Mouse (Mus musculus): ENCODE measurements at regions not wholly inside any gene's neighbourhood (a gene's known extent, or its start where the extent isn't known, plus 50 kb on each side); places are given as distances from the start of the nearest gene placed in this dataset.
A peak's percentile ranks its signal among the peaks of the same experiment; 100 is the strongest.

DNA sequence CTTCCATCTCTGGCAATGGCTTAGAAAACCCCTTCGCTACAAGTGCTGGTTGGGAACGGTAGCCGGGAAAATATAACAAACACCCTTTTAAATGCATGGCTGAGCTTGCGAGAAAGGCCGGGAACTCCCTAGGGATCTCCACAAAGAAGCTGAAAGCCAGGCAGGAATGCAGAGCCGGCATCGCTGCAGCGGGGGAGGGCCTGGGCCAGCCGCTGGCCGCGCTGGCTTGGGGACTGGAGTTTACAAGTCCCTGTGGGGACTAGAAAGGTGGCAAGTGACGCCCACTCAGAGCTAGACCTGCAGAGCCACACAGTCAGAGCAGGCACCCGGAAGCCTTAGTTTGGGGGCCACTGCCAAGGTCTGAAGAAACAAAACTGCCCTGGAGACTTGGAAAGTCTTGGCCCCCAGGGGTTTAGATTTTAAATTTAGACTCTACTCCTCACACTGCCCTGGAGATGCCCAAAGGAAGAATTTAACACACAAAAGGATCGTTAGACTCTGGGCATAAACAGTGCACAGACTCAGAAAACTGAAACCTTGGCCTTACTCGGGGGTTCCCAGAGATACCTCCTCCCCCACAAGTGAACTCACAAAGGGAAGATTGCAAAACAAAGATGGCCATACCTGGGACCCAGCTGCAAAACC, 59.4 kb downstream of the 1700001O22Rik start:
- Histone ChIP-seq H3K4me3 (ENCODE audit: insufficient read depth, low read length) (no peak overlapping the region), H3K27ac (ENCODE audit: insufficient read depth, low read length) (peak overlapping the region; percentile 92), H3K4me1 (ENCODE audit: control insufficient read depth, insufficient read depth, low read length) (peaks cover 11% of the 10 kb centered on the region)
- TF ChIP-seq CTCF (IDR thresholded peaks at IDR 0.05; ENCODE audit: borderline replicate concordance, insufficient read depth, low read length) = no peak
- 0 out of 2 replicates have a peak, but pooled peaks have one; percentile 17 for TF ChIP-seq POLR2A (IDR thresholded peaks at IDR 0.05; ENCODE audit: low read depth, low read length)

DNA sequence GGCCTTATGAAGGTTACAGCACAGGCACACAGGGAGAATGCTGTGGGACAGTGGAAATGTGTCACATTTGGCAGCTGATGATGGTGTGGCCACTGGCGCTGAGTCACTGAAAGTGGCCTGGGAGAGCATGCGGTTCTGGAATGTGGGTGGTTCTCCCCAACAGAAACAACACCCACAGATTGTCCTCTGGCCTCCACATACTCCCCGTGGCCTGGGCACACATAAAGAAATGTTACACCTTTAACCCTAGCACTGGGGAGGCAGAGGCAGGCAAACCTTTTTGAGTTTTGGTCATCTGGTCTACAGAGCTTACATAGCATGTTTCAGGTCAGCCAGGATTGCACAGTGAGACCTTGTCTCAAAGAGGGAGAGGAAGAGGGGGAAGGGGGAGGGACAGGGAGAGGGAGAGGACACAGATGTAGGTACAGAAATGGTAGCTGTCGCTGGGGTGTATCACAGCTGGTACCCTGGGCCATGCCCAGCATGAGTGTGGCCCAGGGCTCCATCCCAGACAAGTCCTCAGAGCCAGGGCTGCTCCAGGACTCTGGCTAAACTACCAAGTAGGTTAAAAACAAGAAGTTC, 60.1 kb downstream of the 1700001O22Rik start:
- Histone ChIP-seq H3K27ac (ENCODE audit: insufficient read depth, low read length) (peak overlapping the region; percentile 92), H3K4me1 (ENCODE audit: control insufficient read depth, insufficient read depth, low read length) (peaks cover 11% of the 10 kb centered on the region), H3K4me3 (ENCODE audit: insufficient read depth, low read length) (no peak overlapping the region)
- TF ChIP-seq POLR2A (IDR thresholded peaks at IDR 0.05; ENCODE audit: low read depth, low read length) (peak; percentile 22; the same call in 1 of the 2 replicates), CTCF (IDR thresholded peaks at IDR 0.05; ENCODE audit: borderline replicate concordance, insufficient read depth, low read length) (no peak)

DNA sequence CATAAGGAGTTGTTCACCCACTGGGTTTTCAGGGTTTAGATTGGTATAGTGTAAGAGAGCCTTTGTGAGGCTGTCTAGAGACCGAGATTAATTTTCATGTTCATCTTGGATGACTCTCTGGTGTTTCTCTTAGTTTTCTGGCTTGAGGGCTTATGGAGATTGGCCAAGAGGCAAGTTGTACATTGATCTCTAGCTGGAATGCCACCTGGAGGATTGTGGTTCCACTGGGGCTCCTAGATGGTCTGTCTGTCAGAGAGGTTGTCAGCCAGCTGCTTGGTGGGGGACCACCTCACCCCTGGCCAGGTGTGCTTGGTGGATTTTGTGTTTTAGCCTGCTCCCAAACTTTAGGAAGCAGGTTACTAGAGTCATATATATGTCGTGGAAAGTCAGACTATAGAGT, 62.0 kb downstream of the 1700001O22Rik start:
- Histone ChIP-seq H3K4me1 (ENCODE audit: control insufficient read depth, insufficient read depth, low read length) (peaks cover 11% of the 10 kb centered on the region), H3K27ac (ENCODE audit: insufficient read depth, low read length) (no peak overlapping the region), H3K4me3 (ENCODE audit: insufficient read depth, low read length) (no peak overlapping the region)
- no peak for TF ChIP-seq CTCF (IDR thresholded peaks at IDR 0.05; ENCODE audit: borderline replicate concordance, insufficient read depth, low read length)
- TF ChIP-seq POLR2A (IDR thresholded peaks at IDR 0.05; ENCODE audit: low read depth, low read length) = no peak

DNA sequence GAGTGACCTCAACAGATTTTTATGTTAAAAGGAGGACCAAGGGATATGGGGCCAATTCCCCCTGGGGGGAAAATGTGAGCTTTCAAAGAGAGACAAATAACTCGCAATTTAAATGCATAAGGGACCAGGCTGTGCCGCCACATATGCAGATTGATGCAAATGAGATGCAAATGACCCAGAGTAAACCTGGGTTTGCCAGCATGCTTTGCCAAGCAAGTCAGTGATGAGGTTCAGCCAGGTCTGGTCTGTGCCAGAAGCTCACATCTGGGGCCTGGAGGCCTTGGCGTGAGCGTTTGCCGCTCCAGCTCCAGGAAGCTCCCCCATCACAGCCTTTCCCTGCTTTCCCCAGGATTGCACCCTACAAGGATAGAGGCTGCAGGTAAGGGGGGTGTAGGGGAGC, 65.7 kb downstream of the 1700001O22Rik start:
- Histone ChIP-seq H3K27ac (ENCODE audit: insufficient read depth, low read length) (no peak overlapping the region), H3K4me3 (ENCODE audit: insufficient read depth, low read length) (no peak overlapping the region), H3K4me1 (ENCODE audit: control insufficient read depth, insufficient read depth, low read length) (no peaks in the 10 kb centered on the region)
- TF ChIP-seq POLR2A (IDR thresholded peaks at IDR 0.05; ENCODE audit: low read depth, low read length) (no peak), CTCF (IDR thresholded peaks at IDR 0.05; ENCODE audit: borderline replicate concordance, insufficient read depth, low read length) (no peak)

DNA sequence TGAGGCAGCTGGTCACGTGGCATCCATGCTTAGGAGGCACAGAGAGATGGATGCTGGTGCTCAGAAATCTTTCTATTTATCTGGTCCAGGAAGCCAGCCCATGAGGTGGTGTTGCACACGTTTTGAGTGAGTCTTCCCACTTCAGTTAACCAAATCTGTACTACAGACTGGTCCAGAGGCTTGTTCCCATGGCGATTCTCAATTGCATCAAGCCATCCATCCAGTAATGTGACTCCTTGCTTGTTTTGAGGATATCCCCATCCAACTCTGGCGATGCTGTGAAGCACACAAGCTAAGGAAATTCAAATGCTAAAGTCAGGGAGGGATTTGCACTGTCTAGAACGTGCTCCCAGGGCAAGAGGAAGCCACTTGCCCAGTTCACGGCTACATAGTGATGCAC, 66.8 kb downstream of the 1700001O22Rik start:
- TF ChIP-seq POLR2A (IDR thresholded peaks at IDR 0.05; ENCODE audit: low read depth, low read length) (no peak), CTCF (IDR thresholded peaks at IDR 0.05; ENCODE audit: borderline replicate concordance, insufficient read depth, low read length) (no peak)
- no peaks in the 10 kb centered on the region for H3K4me1 ChIP-seq (ENCODE audit: control insufficient read depth, insufficient read depth, low read length)
- H3K4me3 ChIP-seq (ENCODE audit: insufficient read depth, low read length) = no peak overlapping the region
- H3K27ac ChIP-seq (ENCODE audit: insufficient read depth, low read length) = no peak overlapping the region

DNA sequence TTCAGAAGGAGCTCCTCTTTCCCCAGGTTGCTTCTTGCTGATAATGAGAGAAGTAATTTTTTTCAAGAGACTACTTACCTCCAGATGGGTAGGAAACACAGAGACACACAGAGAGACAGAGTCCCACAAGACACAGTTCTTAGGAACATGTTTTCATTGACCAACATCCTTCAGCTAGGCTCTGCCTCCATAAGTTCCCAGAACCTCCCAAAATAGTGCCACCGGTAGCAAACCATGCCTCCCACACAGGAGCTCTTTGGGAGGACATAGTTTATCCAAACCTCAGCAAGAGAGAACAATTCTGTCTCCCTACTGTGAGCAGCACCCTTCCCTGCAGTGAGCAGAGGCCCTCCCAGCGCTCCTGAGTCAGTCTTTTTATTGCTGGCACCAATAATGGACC, 67.2 kb downstream of the 1700001O22Rik start:
- no peaks in the 10 kb centered on the region for H3K4me1 ChIP-seq (ENCODE audit: control insufficient read depth, insufficient read depth, low read length)
- TF ChIP-seq POLR2A (IDR thresholded peaks at IDR 0.05; ENCODE audit: low read depth, low read length) = no peak
- no peak for TF ChIP-seq CTCF (IDR thresholded peaks at IDR 0.05; ENCODE audit: borderline replicate concordance, insufficient read depth, low read length)
- H3K27ac ChIP-seq (ENCODE audit: insufficient read depth, low read length) = no peak overlapping the region
- H3K4me3 ChIP-seq (ENCODE audit: insufficient read depth, low read length) = no peak overlapping the region

DNA sequence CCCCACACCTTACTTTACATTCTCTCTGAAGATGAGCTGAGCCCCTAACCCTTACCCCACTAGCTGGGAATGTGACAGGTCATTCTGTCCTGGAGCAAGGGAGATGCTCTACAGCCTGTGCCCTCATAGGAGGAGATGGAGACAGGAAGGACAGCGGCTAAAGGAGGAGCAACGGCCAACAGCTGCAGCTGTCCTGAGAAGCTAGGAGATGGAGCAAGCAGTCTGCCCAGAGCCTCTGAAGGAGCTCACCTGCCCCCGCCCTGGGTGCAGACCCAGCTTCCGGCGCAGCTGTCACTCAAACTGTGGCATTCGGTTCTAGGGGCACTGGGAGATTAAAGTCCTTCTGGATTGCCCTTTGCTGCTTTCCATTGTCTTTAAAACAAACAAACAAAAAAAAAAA, 69.6 kb downstream of the 1700001O22Rik start:
- Histone ChIP-seq H3K4me3 (ENCODE audit: insufficient read depth, low read length) (no peak overlapping the region), H3K27ac (ENCODE audit: insufficient read depth, low read length) (no peak overlapping the region), H3K4me1 (ENCODE audit: control insufficient read depth, insufficient read depth, low read length) (no peaks in the 10 kb centered on the region)
- TF ChIP-seq CTCF (IDR thresholded peaks at IDR 0.05; ENCODE audit: borderline replicate concordance, insufficient read depth, low read length) (no peak), POLR2A (IDR thresholded peaks at IDR 0.05; ENCODE audit: low read depth, low read length) (no peak)

DNA sequence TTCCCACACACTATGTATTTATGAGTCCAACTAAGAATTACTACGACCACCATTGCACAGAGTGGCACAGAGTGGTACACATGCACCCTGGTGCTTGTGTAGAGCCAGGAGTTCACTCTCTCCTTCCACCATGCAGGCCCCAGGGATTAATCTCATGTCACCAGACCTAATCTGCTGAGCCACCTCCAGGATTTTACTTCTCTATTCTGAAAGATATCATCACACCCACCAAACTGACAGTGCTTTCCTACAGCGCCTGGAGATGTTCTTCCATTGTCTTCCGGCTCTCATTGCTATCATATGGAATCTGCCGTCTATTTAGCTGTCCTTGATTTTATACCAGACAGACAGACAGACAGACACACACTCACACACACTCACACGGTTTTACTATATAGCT, 71.6 kb downstream of the 1700001O22Rik start:
- no peak overlapping the region for H3K27ac ChIP-seq (ENCODE audit: insufficient read depth, low read length)
- TF ChIP-seq POLR2A (IDR thresholded peaks at IDR 0.05; ENCODE audit: low read depth, low read length) (no peak), CTCF (IDR thresholded peaks at IDR 0.05; ENCODE audit: borderline replicate concordance, insufficient read depth, low read length) (no peak)
- H3K4me1 ChIP-seq (ENCODE audit: control insufficient read depth, insufficient read depth, low read length) = no peaks in the 10 kb centered on the region
- no peak overlapping the region for H3K4me3 ChIP-seq (ENCODE audit: insufficient read depth, low read length)

DNA sequence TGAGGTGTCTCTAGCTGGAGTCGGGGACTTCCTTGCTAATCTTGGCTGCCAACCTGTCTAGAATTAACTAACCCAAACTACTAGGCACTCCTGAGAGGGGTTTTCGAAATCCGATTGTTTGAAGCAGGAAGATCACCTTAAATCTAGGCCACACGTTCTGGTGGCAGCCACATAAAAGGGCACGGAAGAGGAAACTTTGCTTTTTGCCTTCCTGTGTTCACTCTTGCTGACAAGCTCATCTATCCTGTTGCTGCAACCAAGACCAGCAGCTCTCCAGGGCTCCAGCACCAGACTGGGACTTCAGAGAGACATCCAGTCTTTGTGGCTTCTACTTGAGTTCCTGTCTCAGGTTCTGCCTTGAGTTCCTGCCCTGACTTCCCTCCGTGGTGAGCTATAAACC, 75.5 kb downstream of the 1700001O22Rik start:
- TF ChIP-seq CTCF (IDR thresholded peaks at IDR 0.05; ENCODE audit: borderline replicate concordance, insufficient read depth, low read length) (no peak), POLR2A (IDR thresholded peaks at IDR 0.05; ENCODE audit: low read depth, low read length) (no peak)
- Histone ChIP-seq H3K4me1 (ENCODE audit: control insufficient read depth, insufficient read depth, low read length) (peaks cover 5% of the 10 kb centered on the region), H3K27ac (ENCODE audit: insufficient read depth, low read length) (no peak overlapping the region), H3K4me3 (ENCODE audit: insufficient read depth, low read length) (no peak overlapping the region)

Measured in embryonic fibroblast, embryonic 13.5 days (primary cell).